Mouse (Mus musculus): ENCODE measurements around the gene Gm27021. TPM values are rescaled to one million over a fixed set of nuclear protein-coding genes. Genes with fewer than 3 reads are reported as not detected.

Gm27021 gene
- polyA plus RNA-seq, 1 experiment from 2014 or later, result 2.6 TPM

GRCm38 (mm10) chr8:120559654-120560053 is 108.2 kb downstream of the Gm27021 start:
- ATAC-seq (ENCODE audit: low FRiP score), result peak; percentile 25; the same call in 1 of the 2 replicates
- Histone ChIP-seq H3K9me3 (ENCODE audit: control insufficient read depth, low read length) (no peaks in the 10 kb centered on the region), H3K4me2 (replicated peaks; ENCODE audit: low read depth, low read length) (no peak overlapping the region), H3K9ac (ENCODE audit: low read depth, low read length) (peak overlapping the region; percentile 41), H3K27me3 (ENCODE audit: control insufficient read depth, insufficient read depth, low read length) (no peaks in the 10 kb centered on the region), H3K4me3 (ENCODE audit: low read depth, low read length) (no peak overlapping the region), H3K4me1 (replicated peaks; ENCODE audit: control insufficient read depth, insufficient read depth, low read length) (peaks cover 75% of the 10 kb centered on the region), H3K36me3 (ENCODE audit: control insufficient read depth, insufficient read depth, low read length) (no peaks in the 10 kb centered on the region), H3K27ac (ENCODE audit: low read depth, low read length) (peak overlapping the region; percentile 90)
- 28% methylated on average over 11 of the region's 11 CpGs for WGBS
- peak; percentile 46 for DNase-seq (ENCODE audit: low spot score)

Other genes with a start within 250 kb of the Gm27021 start
- gene Gins2, start 78.8 kb downstream of the Gm27021 start, polyA plus RNA-seq (2014; fragmentation: Nextera tagmentation; extraction: Ambion mirVana), result 94.8 and 96.9 TPM in 2 replicates
- 2.4 and 3.7 TPM in 2 replicates for gene 1190005I06Rik, start 20.4 kb downstream of the Gm27021 start, polyA plus RNA-seq (2014; fragmentation: Nextera tagmentation; extraction: Ambion mirVana)
- 977 and 997 TPM in 2 replicates for gene Cox4i1, start 143 bp upstream of the Gm27021 start, polyA plus RNA-seq (2014; fragmentation: Nextera tagmentation; extraction: Ambion mirVana)
- gene Emc8, start 494 bp upstream of the Gm27021 start, polyA plus RNA-seq (2014; fragmentation: Nextera tagmentation; extraction: Ambion mirVana), result 273 and 276 TPM in 2 replicates
- gene Irf8, start 68.3 kb upstream of the Gm27021 start, polyA plus RNA-seq (2014; fragmentation: Nextera tagmentation; extraction: Ambion mirVana), result 3.6 and 3.9 TPM in 2 replicates